Mouse (Mus musculus): ENCODE measurements around the gene Map3k5. TPM values are rescaled to one million over a fixed set of nuclear protein-coding genes. Genes with fewer than 3 reads are reported as not detected.

Map3k5 gene
- polyA plus RNA-seq, 1 experiment = not detected

DNA sequence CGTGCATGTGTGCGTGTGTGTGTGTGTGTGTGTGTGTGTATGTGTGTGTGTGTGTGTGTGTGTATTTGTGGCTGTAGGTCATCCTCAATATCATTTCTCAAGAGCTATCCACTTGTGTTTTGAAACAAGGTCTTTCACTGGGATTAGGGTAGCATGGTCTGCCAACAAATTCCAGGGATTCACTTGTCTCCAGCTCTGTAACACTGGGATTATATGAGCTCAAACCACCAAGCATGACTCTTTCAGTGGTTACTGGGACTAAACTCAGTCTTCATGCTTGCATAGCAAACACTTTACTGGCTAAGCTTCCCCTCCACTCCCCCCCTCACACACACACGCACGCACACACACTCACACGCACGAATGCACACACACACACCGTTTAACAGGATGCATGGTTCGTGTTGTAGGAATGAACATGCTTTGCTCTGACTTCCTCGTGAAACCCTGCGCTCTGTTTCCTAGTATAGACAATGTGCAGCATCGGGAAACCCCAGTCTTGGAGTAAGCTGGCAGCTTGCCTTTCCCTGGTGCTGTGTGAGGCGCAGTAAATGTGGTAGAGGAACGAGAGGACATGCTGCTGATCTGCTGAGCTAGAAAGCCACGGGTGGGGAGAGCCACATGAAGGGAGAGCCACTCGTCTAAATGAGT is 126.2 kb downstream of the Map3k5 start:
- TF ChIP-seq CTCF (IDR thresholded peaks at IDR 0.05; ENCODE audit: insufficient read depth, low read depth, low read length) = no peak
- no peak for TF ChIP-seq POLR2A (IDR thresholded peaks at IDR 0.05; ENCODE audit: insufficient read depth, low read depth, low read length)
- Histone ChIP-seq H3K27ac (ENCODE audit: insufficient read depth, low read depth, low read length) (no peak overlapping the region), H3K4me1 (ENCODE audit: control insufficient read depth, insufficient read depth, low read length) (peaks cover 4% of the 10 kb centered on the region; the same call in 1 of the 2 replicates), H3K4me3 (ENCODE audit: insufficient read depth, low read depth, low read length) (no peak overlapping the region)
- WGBS = 39% methylated on average over 15 of the region's 15 CpGs

DNA sequence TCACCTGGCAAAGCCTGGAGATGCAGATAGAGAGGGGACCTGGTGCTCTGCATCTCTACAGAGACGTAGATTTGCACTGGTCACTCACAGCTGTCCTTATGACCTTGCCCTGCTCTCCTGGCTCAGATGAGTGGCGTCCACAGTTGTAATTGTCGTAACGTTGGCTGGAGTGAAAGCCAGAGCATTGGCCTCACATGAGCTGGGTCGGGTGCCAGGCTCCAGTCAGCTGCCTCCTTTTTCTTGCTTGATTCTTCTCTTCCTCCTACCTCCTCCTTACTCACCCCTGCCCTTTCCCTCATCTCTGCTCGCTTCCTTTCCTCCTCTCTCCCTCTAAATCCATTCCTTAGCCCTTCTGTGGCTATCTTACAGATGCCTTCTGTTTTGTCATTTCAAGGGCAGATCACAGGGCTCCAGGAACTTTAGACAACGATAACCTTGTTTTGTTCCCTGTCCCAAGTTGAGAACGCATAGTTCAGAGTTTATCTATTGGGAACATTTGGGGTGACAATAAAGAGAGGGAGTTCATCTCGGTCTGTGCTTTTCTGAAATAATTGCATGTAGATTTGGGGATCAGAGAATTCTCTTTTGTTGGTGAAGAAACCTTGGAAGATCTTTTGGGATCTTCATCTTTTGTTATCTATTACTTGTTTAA is 130.4 kb downstream of the Map3k5 start:
- TF ChIP-seq CTCF (IDR thresholded peaks at IDR 0.05; ENCODE audit: insufficient read depth, low read depth, low read length) = no peak
- no peak for TF ChIP-seq POLR2A (IDR thresholded peaks at IDR 0.05; ENCODE audit: insufficient read depth, low read depth, low read length)
- Histone ChIP-seq H3K4me1 (ENCODE audit: control insufficient read depth, insufficient read depth, low read length) (peaks cover 4% of the 10 kb centered on the region; the same call in 1 of the 2 replicates), H3K4me3 (ENCODE audit: insufficient read depth, low read depth, low read length) (no peak overlapping the region), H3K27ac (ENCODE audit: insufficient read depth, low read depth, low read length) (no peak overlapping the region)
- WGBS = 82% methylated on average over 9 of the region's 9 CpGs

DNA sequence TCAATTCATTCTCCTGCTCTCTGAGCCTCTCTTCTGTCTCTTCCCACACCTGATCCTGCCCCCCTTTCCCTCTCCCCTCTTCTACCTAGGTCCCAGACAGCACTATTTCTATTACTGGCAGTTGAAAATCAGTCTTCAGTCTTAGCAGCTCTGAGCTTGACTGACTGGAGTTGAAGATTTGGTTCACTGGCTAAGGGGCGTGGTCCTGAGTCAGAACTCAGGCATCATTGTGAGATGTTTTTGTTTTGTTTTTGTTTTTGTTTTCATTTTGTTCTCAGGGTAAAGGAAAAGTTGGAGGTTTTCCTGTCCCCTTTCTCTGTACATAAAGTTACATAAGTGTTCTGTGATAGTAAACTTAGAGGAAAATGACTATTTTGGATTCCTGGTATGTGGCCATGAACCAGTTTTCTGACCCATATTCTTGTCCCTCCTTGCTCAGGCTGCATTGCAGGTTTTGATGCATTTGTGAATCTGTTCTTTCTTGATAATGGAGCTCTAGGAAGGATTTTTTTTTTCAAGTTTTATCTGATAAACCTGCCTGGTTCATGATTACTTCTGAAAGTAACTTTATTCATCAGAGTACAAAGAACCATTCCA is 131.9 kb downstream of the Map3k5 start:
- Histone ChIP-seq H3K27ac (ENCODE audit: insufficient read depth, low read depth, low read length) (no peak overlapping the region), H3K4me1 (ENCODE audit: control insufficient read depth, insufficient read depth, low read length) (no peaks in the 10 kb centered on the region), H3K4me3 (ENCODE audit: insufficient read depth, low read depth, low read length) (no peak overlapping the region)
- TF ChIP-seq CTCF (IDR thresholded peaks at IDR 0.05; ENCODE audit: insufficient read depth, low read depth, low read length) (no peak), POLR2A (IDR thresholded peaks at IDR 0.05; ENCODE audit: insufficient read depth, low read depth, low read length) (no peak)
- 87% methylated on average over 1 of the region's 1 CpGs for WGBS

DNA sequence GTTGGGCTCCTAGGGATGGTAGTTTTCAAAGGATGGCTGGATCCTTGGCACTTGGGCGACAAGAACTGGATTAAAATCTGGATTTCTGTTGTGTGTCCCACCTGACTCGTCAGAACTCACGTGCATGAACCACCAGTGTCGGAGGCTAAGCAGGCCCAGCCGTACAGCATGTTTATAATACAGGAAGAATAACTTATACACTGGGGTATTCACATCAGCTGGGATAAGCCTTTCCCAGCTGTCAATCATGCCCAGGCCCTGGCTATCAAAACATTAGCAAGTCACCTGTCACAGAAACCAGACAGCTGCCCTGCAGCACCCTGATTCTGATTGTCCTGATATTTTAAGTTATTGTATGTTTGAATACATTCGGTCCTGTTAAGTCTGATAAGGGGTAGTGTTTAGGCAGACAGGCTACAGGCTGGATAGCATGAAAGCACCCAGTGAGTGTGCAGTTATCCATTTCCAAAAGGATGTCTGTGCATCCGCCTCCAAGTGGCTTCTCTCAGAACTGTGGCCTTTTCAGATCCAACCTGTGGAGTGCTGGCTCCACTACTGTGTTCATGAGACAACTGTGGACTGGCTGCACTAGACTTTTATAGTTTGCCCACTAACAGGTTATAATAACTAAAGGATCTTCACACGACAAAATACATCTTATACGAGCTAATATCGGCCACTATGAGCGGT is 135.6 kb downstream of the Map3k5 start:
- 95% methylated on average over 11 of the region's 11 CpGs for WGBS
- Histone ChIP-seq H3K27ac (ENCODE audit: insufficient read depth, low read depth, low read length) (no peak overlapping the region), H3K4me1 (ENCODE audit: control insufficient read depth, insufficient read depth, low read length) (no peaks in the 10 kb centered on the region), H3K4me3 (ENCODE audit: insufficient read depth, low read depth, low read length) (no peak overlapping the region)
- TF ChIP-seq CTCF (IDR thresholded peaks at IDR 0.05; ENCODE audit: insufficient read depth, low read depth, low read length) (no peak), POLR2A (IDR thresholded peaks at IDR 0.05; ENCODE audit: insufficient read depth, low read depth, low read length) (no peak)

DNA sequence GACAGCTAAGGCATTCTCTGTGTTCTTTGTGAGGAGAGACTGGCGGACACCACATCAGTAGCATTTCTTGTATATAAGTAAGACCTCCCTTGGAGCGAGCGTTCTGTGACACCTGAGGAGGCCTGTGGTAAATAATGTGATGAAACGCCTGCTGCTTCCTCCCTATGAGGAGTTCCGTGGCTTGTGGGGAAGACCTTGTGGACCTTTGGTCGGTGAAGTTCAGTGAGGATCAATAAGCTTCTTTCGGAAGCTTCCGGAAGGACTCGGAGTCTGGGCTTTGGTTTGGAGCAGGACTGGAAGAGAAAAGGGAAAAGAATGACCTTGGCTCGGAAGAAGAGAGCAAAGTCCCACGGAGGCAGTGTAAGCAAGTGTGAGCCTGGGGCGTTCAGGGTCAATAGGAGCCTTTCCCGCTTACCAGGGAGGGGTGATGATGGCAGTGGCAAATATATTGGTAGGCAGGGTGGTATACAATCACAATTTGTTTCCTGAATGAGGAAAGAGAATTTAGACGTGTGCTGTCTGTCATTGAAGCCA is 136.4 kb downstream of the Map3k5 start:
- Histone ChIP-seq H3K4me3 (ENCODE audit: insufficient read depth, low read depth, low read length) (no peak overlapping the region), H3K4me1 (ENCODE audit: control insufficient read depth, insufficient read depth, low read length) (no peaks in the 10 kb centered on the region), H3K27ac (ENCODE audit: insufficient read depth, low read depth, low read length) (no peak overlapping the region)
- WGBS = 91% methylated on average over 14 of the region's 14 CpGs
- no peak for TF ChIP-seq POLR2A (IDR thresholded peaks at IDR 0.05; ENCODE audit: insufficient read depth, low read depth, low read length)
- TF ChIP-seq CTCF (IDR thresholded peaks at IDR 0.05; ENCODE audit: insufficient read depth, low read depth, low read length) = no peak

DNA sequence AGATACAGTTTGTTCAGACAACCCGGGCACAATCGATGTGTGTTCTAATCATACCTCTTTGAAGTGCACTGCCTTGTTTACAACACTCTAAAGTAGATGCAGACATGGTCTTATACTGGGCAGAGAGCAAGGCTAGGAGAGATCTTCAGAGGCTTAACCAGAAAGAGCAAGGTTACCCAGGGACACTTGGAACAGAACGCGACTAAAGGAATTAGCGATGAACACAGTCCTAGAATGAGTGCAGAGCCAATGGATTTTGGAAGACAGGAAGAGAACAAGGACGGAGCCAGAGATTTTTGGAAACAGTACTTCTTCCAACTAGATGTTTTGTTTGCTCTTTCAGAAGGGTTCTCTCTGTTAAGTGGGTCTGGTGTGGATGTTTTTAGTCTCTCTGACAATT is 137.4 kb downstream of the Map3k5 start:
- TF ChIP-seq CTCF (IDR thresholded peaks at IDR 0.05; ENCODE audit: insufficient read depth, low read depth, low read length) = no peak
- no peak for TF ChIP-seq POLR2A (IDR thresholded peaks at IDR 0.05; ENCODE audit: insufficient read depth, low read depth, low read length)
- 78% methylated on average over 6 of the region's 6 CpGs for WGBS

DNA sequence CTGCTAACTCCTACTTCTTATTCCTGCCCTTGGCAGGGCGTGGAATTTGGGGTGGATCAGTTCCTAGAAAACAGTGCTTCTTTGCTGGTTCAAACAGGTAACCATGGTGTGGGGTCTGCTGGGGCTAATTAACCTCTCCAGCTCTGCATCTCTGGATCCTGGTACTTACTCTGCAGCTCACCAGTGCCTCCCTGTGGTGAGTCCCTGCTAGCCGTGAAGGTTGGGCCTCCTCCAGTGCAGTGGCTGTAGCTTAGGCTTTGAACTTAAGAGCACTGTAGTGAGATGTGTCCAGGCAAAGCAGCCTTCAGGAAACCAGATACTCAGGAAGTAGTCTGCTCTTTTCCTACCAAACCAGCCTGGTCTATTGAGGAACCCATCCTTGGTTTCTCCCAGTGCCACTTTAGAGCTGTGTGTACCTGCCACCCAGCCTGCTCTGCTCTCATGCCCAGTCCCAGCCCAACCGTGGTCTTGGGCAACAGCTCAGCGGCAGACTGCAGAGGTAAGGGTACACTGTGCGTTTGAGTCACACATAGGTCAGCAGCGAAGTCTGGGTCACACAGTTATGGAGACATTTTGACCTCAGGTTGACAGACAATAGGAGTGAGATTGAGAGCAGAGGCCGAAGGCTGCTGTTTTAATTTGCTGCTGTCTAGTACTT is 139.1 kb downstream of the Map3k5 start:
- WGBS = 75% methylated on average over 7 of the region's 7 CpGs
- no peaks in the 10 kb centered on the region for H3K4me1 ChIP-seq (ENCODE audit: control insufficient read depth, insufficient read depth, low read length)
- no peak overlapping the region for H3K27ac ChIP-seq (ENCODE audit: insufficient read depth, low read depth, low read length)
- no peak overlapping the region for H3K4me3 ChIP-seq (ENCODE audit: insufficient read depth, low read depth, low read length)
- TF ChIP-seq CTCF (IDR thresholded peaks at IDR 0.05; ENCODE audit: insufficient read depth, low read depth, low read length) (peak; percentile 50), POLR2A (IDR thresholded peaks at IDR 0.05; ENCODE audit: insufficient read depth, low read depth, low read length) (no peak)

More for the DNA sequence above, 137.4 kb downstream of the Map3k5 start:
- Histone ChIP-seq H3K4me3 (ENCODE audit: insufficient read depth, low read depth, low read length) (no peak overlapping the region), H3K4me1 (ENCODE audit: control insufficient read depth, insufficient read depth, low read length) (no peaks in the 10 kb centered on the region), H3K27ac (ENCODE audit: insufficient read depth, low read depth, low read length) (no peak overlapping the region)

Measured in olfactory bulb, adult 2 months (tissue).